Mouse (Mus musculus) hindbrain, embryonic 14.5 days (tissue): ENCODE results near the gene Prrg2. TPM values are rescaled to one million over a fixed set of nuclear protein-coding genes. Genes with fewer than 3 reads are reported as not detected.

ENCODE experiments used
- ATAC-seq: fragments of 200-750 bp; cut with Nextera tagmentation; 2 replicates; pipeline ENCODE4 v1.8.0; 2017; ENCODE audit warnings: moderate number of reproducible peaks, mild to moderate bottlenecking, moderate TSS enrichment, moderate library complexity; ENCODE audit not compliant: low FRiP score
- DNase-seq: peaks from one replicate; pipeline ENCODE4 v3.0.0-alpha.2; 2015; ENCODE audit warnings: low spot score
- H3K27ac ChIP-seq: fragments of 300-500 bp; sonication (generic); 2 replicates; pipeline ENCODE4 v1.5.1; 2014; ENCODE audit warnings: mild to moderate bottlenecking, moderate library complexity
- H3K27me3 ChIP-seq: fragments of 300-500 bp; sonication (generic); 2 replicates; pipeline ENCODE4 v1.6.1; 2014; ENCODE audit warnings: mild to moderate bottlenecking, low read length, mixed read lengths; ENCODE audit not compliant: control insufficient read depth, insufficient read depth
- H3K36me3 ChIP-seq: fragments of 300-500 bp; sonication (generic); replicated peaks from 2 replicates; pipeline ENCODE4 v1.6.1; 2014; ENCODE audit not compliant: control insufficient read depth, insufficient read depth
- H3K4me1 ChIP-seq: fragments of 300-500 bp; sonication (generic); replicated peaks from 2 replicates; pipeline ENCODE4 v1.6.1; 2014; ENCODE audit warnings: antibody characterized with exemption, low read length, mixed read lengths; ENCODE audit not compliant: control insufficient read depth, insufficient read depth
- H3K4me2 ChIP-seq: fragments of 300-500 bp; sonication (generic); replicated peaks from 2 replicates; pipeline ENCODE4 v1.6.1; 2014; ENCODE audit warnings: mild to moderate bottlenecking, moderate library complexity
- H3K4me3 ChIP-seq: fragments of 300-500 bp; sonication (generic); replicated peaks from 2 replicates; pipeline ENCODE4 v1.5.1; 2014; ENCODE audit warnings: mild to moderate bottlenecking, low read length
- H3K9ac ChIP-seq: fragments of 300-500 bp; sonication (generic); 2 replicates; pipeline ENCODE4 v1.6.1; 2014
- H3K9me3 ChIP-seq: fragments of 300-500 bp; sonication (generic); 2 replicates; pipeline ENCODE4 v1.6.1; 2016; ENCODE audit warnings: low read length; ENCODE audit not compliant: control insufficient read depth
- WGBS: fragments of 180-500 bp; shearing (Covaris S2); extraction: QIAGEN DNeasy Blood & Tissue Kit; methylation state at CpG from one replicate; pipeline ENCODE4 v1.1.7; 2014; 5-methylcytosine and 5-hydroxymethylcytosine counted together
- microRNA-seq: library from miRNA; unstranded; fragments of <30 nt; microRNA quantifications from one replicate; pipeline ENCODE4, GENCODE M21; 2016
- polyA plus RNA-seq: library from polyadenylated mRNA; unstranded; fragments of >200 nt; fragmentation: Nextera tagmentation; extraction: Ambion mirVana; gene quantifications from 2 replicates; pipeline ENCODE4 v1.2.1, GENCODE M21; 2014

The Prrg2 gene
- polyA plus RNA-seq, 1 experiment from 2014 or later = 12.8 TPM

- H3K4me3 ChIP-seq = no peak overlapping the region
- ATAC-seq (no peak), DNase-seq (no peak)
- H3K36me3 ChIP-seq = peaks cover 67% of the 10 kb centered on the region
- peaks cover 17% of the 10 kb centered on the region for H3K4me1 ChIP-seq
- H3K9ac ChIP-seq = no peak overlapping the region
- 96% methylated on average over 6 of the region's 6 CpGs for WGBS
- no peak overlapping the region for H3K4me2 ChIP-seq
- H3K27ac ChIP-seq = no peak overlapping the region
- no peaks in the 10 kb centered on the region for H3K27me3 ChIP-seq
- H3K9me3 ChIP-seq = no peaks in the 10 kb centered on the region
These were observed 50.5 kb downstream of the Prrg2 start for GRCm38 (mm10) chr7:45012011-45012410.

DNA sequence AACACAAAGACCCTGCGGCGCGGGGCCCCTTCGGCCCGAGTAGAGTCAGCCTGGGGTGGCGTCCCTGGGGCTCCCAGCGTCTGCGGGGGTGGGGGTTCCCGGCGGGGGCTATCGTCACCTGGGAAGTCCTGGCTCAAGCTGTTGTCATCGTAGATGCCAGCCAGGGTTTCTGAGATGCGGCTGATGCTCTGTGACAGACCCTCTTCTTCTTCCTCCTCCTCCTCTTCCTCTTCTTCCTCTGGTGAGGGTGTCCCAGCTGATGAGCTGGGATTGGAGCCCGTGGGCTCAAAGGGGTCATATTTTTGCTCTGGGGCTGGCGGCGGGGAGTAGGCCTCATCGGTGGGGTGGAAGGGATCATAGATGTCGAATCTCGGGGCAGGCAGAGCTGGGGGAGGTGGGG, 54.1 kb downstream of the Prrg2 start:
- Histone ChIP-seq H3K9me3 (no peaks in the 10 kb centered on the region), H3K27me3 (no peaks in the 10 kb centered on the region), H3K27ac (no peak overlapping the region), H3K4me2 (no peak overlapping the region), H3K9ac (no peak overlapping the region), H3K4me3 (no peak overlapping the region), H3K36me3 (peaks cover 100% of the 10 kb centered on the region), H3K4me1 (no peaks in the 10 kb centered on the region)
- DNase-seq (no peak), ATAC-seq (no peak)
- 95% methylated on average over 19 of the region's 19 CpGs for WGBS

DNA sequence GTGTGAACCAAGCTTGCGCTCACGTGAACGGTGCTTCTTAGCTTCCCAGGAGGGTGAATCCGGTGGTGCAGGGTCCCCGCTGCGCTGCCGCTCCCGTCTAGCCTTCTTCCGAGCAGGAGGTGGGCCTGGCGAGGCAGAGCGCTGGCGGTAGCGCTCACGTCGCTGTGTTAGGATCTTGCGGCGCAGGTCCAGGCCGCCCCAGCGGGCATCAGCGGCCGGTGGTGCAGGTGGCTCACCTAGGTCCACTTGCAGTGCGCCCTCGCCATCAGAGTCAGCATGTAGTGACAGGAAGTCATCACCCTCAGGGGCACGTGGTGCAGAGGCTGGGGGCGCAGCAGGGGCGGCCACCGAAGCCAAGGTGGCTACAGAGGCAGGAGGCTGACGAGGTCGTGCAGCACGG, 54.6 kb downstream of the Prrg2 start:
- 95% methylated on average over 28 of the region's 30 CpGs for WGBS
- no peak for DNase-seq
- Histone ChIP-seq H3K36me3 (peaks cover 100% of the 10 kb centered on the region), H3K4me2 (no peak overlapping the region), H3K9me3 (no peaks in the 10 kb centered on the region), H3K27me3 (no peaks in the 10 kb centered on the region), H3K9ac (no peak overlapping the region), H3K4me3 (no peak overlapping the region), H3K27ac (no peak overlapping the region), H3K4me1 (no peaks in the 10 kb centered on the region)
- no peak for ATAC-seq

DNA sequence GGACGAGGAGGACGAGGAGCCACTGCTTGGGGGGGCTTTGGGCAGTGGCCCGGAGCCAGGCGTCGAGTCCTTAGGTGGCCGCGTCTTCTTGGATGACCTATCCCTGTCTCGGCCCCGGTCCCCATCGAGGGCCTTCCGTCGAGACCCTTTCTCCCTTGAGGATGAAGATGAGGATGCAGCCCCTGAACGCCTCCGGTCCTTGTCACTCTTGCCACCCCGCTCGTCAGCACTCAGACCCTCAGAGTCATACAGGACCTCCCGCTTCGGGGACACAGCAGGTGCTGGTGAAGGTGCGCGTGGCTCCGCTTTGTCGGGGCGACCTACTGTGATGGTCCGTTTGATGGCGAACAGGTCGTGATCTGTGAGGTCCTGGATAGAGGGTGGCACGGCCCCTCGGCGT, 55.3 kb downstream of the Prrg2 start:
- Histone ChIP-seq H3K36me3 (peaks cover 100% of the 10 kb centered on the region), H3K4me2 (no peak overlapping the region)
- WGBS = 94% methylated on average over 29 of the region's 29 CpGs

DNA sequence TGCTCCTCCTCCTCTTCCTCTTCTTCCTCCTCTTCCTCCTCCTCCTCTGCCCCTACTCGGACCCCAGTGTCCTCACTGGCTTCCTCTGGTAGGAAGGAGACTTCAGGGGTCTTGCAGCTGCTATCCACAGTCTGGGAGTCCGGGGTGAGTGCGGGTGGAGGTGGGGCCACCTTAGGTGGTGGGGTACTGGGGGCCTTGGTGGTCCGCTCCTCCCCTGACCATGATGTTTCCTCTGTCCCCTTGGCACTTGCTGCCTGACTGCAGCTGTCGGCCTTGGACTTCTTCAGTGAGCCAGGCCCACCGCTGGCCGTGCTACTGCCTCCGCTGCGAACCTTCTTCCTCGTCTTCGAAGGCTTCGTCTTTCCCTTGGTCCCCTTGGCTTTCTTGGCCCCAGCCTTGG, 56.0 kb downstream of the Prrg2 start:
- DNase-seq (no peak), ATAC-seq (no peak)
- H3K36me3 ChIP-seq = peaks cover 100% of the 10 kb centered on the region
- no peak overlapping the region for H3K9ac ChIP-seq
- no peaks in the 10 kb centered on the region for H3K9me3 ChIP-seq
- H3K4me3 ChIP-seq = no peak overlapping the region
- WGBS = 95% methylated on average over 12 of the region's 12 CpGs
- H3K4me2 ChIP-seq = no peak overlapping the region
- H3K27me3 ChIP-seq = no peaks in the 10 kb centered on the region
- H3K4me1 ChIP-seq = no peaks in the 10 kb centered on the region
- H3K27ac ChIP-seq = no peak overlapping the region

More for the DNA sequence above, 55.3 kb downstream of the Prrg2 start:
- H3K4me1 ChIP-seq = no peaks in the 10 kb centered on the region
- H3K27me3 ChIP-seq = no peaks in the 10 kb centered on the region
- H3K9me3 ChIP-seq = no peaks in the 10 kb centered on the region
- no peak overlapping the region for H3K9ac ChIP-seq
- H3K27ac ChIP-seq = no peak overlapping the region
- no peak for ATAC-seq
- H3K4me3 ChIP-seq = no peak overlapping the region
- DNase-seq = no peak

- Histone ChIP-seq H3K27ac (no peak overlapping the region), H3K36me3 (peaks cover 100% of the 10 kb centered on the region), H3K9me3 (no peaks in the 10 kb centered on the region), H3K4me2 (no peak overlapping the region), H3K9ac (no peak overlapping the region), H3K4me1 (no peaks in the 10 kb centered on the region), H3K4me3 (no peak overlapping the region), H3K27me3 (no peaks in the 10 kb centered on the region)
- no peak for DNase-seq
- WGBS = 88% methylated on average over 6 of the region's 6 CpGs
- no peak for ATAC-seq
These were observed 57.0 kb downstream of the Prrg2 start for GRCm38 (mm10) chr7:45005321-45005992.

GRCm38 (mm10) chr7:45004546-45004945, 57.9 kb downstream of the Prrg2 start:
- Histone ChIP-seq H3K27me3 (no peaks in the 10 kb centered on the region), H3K4me3 (no peak overlapping the region), H3K36me3 (peaks cover 98% of the 10 kb centered on the region), H3K4me1 (no peaks in the 10 kb centered on the region), H3K27ac (no peak overlapping the region), H3K4me2 (no peak overlapping the region), H3K9me3 (no peaks in the 10 kb centered on the region), H3K9ac (no peak overlapping the region)
- DNase-seq (no peak), ATAC-seq (no peak)
- 86% methylated on average over 3 of the region's 3 CpGs for WGBS

Small RNA genes lying within 50 kb of the gene (microRNA-seq; reads per million reads assigned to microRNA genes)
- gene Mir7054 = 0.65 reads per million

Other genes starting within 250 kb of the Prrg2 start
- 25.4 and 30.0 TPM in 2 replicates for gene Nup62, start 246.6 kb downstream of the Prrg2 start, polyA plus RNA-seq
- 1.3 TPM in 2 replicates for gene Il4i1, start 246.3 kb downstream of the Prrg2 start, polyA plus RNA-seq
- 2.2 and 2.5 TPM in 2 replicates for gene Atf5, start 246.0 kb downstream of the Prrg2 start, polyA plus RNA-seq
- 57.6 and 59.1 TPM in 2 replicates for gene Akt1s1, start 213.7 kb downstream of the Prrg2 start, polyA plus RNA-seq
- gene Tbc1d17, start 213.6 kb downstream of the Prrg2 start, polyA plus RNA-seq = 98.5 and 104 TPM in 2 replicates
- 23.4 and 26.5 TPM in 2 replicates for gene Pnkp, start 205.5 kb downstream of the Prrg2 start, polyA plus RNA-seq
- 430 and 454 TPM in 2 replicates for gene Ptov1, start 192.9 kb downstream of the Prrg2 start, polyA plus RNA-seq
- gene Med25, start 170.0 kb downstream of the Prrg2 start, polyA plus RNA-seq = 87.5 and 90.6 TPM in 2 replicates
- 15.9 and 16.0 TPM in 2 replicates for gene Fuz, start 166.6 kb downstream of the Prrg2 start, polyA plus RNA-seq
- gene Ap2a1, start 133.2 kb downstream of the Prrg2 start, polyA plus RNA-seq = 123 and 135 TPM in 2 replicates
- 0.14 and 0.33 TPM in 2 replicates for gene Tsks, start 119.5 kb downstream of the Prrg2 start, polyA plus RNA-seq
- 53.3 and 53.8 TPM in 2 replicates for gene Cpt1c, start 87.8 kb downstream of the Prrg2 start, polyA plus RNA-seq
- gene Prmt1, start 76.1 kb downstream of the Prrg2 start, polyA plus RNA-seq = 194 and 210 TPM in 2 replicates
- gene Irf3, start 65.0 kb downstream of the Prrg2 start, polyA plus RNA-seq = 52.1 and 56.9 TPM in 2 replicates
- 9.2 and 12.6 TPM in 2 replicates for gene Bcl2l12, start 64.0 kb downstream of the Prrg2 start, polyA plus RNA-seq
- gene Scaf1, start 46.3 kb downstream of the Prrg2 start, polyA plus RNA-seq = 59.7 and 61.9 TPM in 2 replicates
- 14.2 and 15.2 TPM in 2 replicates for gene Rras, start 44.7 kb downstream of the Prrg2 start, polyA plus RNA-seq
- 16.5 and 16.8 TPM in 2 replicates for gene Prr12, start 9.8 kb downstream of the Prrg2 start, polyA plus RNA-seq
- 57.9 and 62.1 TPM in 2 replicates for gene Nosip, start 248 bp downstream of the Prrg2 start, polyA plus RNA-seq
- 77.7 and 93.3 TPM in 2 replicates for gene Rcn3, start 29.5 kb upstream of the Prrg2 start, polyA plus RNA-seq
- gene Fcgrt, start 41.2 kb upstream of the Prrg2 start, polyA plus RNA-seq = 37.7 and 40.5 TPM in 2 replicates
- gene Rps11, start 61.8 kb upstream of the Prrg2 start, polyA plus RNA-seq = 767 and 952 TPM in 2 replicates
- gene Rpl13a, start 66.1 kb upstream of the Prrg2 start, polyA plus RNA-seq = 725 and 835 TPM in 2 replicates
- 0.22 TPM in 1 of 2 replicates, not detected in the other for gene Gm45713, start 73.6 kb upstream of the Prrg2 start, polyA plus RNA-seq
- 1.7 and 1.8 TPM in 2 replicates for gene Flt3l, start 73.8 kb upstream of the Prrg2 start, polyA plus RNA-seq
- gene Pih1d1, start 91.6 kb upstream of the Prrg2 start, polyA plus RNA-seq = 91.0 and 93.5 TPM in 2 replicates
- 16.0 and 21.3 TPM in 2 replicates for gene Aldh16a1, start 91.9 kb upstream of the Prrg2 start, polyA plus RNA-seq
- gene Slc17a7, start 101.3 kb upstream of the Prrg2 start, polyA plus RNA-seq = 0.47 and 0.48 TPM in 2 replicates
- not detected in 2 replicates for gene Gfy, start 116.9 kb upstream of the Prrg2 start, polyA plus RNA-seq
- 0.83 TPM in 1 of 2 replicates, not detected in the other for gene Pth2, start 118.3 kb upstream of the Prrg2 start, polyA plus RNA-seq
- gene Ccdc155, start 142.2 kb upstream of the Prrg2 start, polyA plus RNA-seq = 0.50 and 0.57 TPM in 2 replicates
- 8.7 and 11.3 TPM in 2 replicates for gene Dkkl1, start 149.5 kb upstream of the Prrg2 start, polyA plus RNA-seq
- gene Tead2, start 153.1 kb upstream of the Prrg2 start, polyA plus RNA-seq = 37.7 and 48.0 TPM in 2 replicates
- 0.94 and 1.2 TPM in 2 replicates for gene Cd37, start 176.4 kb upstream of the Prrg2 start, polyA plus RNA-seq
- 0.33 and 0.67 TPM in 2 replicates for gene Slc6a16, start 178.4 kb upstream of the Prrg2 start, polyA plus RNA-seq
- gene Slc6a21, start 214.8 kb upstream of the Prrg2 start, polyA plus RNA-seq = not detected in 2 replicates